Mouse (Mus musculus): ENCODE data around the gene AI467606. TPM values are rescaled to one million over a fixed set of nuclear protein-coding genes. Genes with fewer than 3 reads are reported as not detected.

Gene AI467606
- polyA plus RNA-seq (2016; fragmentation: Nextera tagmentation; extraction: Ambion mirVana) = 0.91 and 1.2 TPM in 2 replicates

DNA sequence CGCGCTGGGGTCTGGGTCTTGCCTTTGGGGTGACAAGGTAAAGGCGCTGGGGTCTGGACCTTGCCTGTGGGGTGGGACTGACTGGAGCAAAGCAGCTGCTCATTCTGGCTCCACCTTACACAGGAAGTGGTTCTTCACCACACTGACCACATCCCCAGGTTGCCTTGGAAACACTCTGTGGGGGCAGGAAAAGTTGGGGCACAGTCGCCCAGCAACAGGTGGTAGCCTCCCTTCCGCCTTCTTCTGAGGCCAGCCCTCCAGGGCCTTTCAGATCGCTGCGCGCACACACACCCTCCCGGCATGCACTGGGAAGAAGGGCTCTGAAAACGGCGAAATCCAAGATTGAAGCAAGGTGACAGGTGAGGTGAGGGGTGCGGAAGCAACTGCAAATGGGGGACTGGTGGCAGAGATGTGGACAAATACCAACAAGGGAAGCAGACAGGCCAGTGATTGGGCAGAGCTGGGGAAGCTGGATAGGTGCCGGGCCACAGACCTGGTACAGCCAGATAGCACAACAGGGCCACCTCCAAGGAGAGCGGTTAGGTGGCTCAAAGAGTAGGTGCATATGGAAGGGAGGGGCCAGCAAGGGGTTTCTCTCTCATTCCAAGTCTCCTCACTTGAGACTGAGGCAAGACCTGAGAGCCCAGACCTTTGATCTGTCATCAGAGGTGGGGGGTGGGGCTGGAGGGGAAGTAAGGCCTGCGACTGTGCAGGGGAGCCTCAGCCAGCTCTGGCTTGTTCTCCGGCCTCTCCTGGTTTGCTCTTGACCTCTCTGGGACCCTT lies at the start of gene AI467606:
Gene AI467606, plus strand, starts transcription at position 246 of the 783 bp plus-strand sequence.
- peak within 1 kb of the TSS; percentile 58 for H3K27ac ChIP-seq (replicated peaks)
- no peak for DNase-seq (ENCODE audit: low spot score)

DNA sequence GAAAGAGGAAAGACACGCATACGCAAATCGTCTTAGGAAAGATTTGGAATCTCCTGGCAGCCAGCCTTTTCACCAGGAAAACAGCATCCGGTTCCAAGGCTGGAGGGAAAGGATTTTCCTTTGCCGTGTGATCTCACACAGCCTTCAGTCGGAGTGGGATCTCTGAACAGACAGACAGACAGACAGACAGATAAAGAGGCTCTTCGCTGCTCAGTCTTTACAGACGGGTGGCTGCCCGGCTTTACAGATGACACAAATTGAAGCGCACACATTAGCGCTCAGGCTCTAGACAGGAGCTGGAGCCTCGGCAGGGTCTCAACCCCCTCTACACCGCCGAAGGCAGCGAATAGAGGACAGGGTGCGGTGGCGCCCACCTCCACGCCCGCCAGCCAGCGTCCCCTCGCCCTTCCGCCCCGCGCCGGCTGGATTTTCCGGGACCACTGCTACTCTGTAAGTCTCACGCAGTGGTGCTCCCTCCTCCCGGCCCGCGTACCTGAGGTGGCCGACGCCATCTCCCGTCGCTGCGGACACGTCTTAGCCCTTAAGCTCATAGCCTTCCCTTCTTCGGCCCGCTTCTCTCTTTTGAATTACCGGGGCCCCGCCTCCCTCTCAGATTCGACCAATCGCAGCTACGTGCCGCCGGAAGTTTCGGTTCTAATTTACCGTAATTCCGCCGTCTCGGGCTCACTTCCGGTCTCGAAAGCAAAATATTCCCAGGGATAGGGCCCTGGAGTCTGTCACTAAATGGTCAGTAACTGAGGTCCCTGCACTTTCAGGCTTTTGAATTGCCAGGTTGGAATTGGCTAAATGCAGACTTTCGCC lies 49.1 kb upstream of the AI467606 start, which contains the start of gene Kif22:
Gene Kif22, minus strand, starts transcription at position 621 of the 822 bp plus-strand sequence.
- Histone ChIP-seq H3K36me3 (peaks cover 34% of the 10 kb centered on the region), H3K4me3 (peak within 1 kb of the TSS; percentile 96), H3K27me3 (ENCODE audit: low read depth, poor library complexity, severe bottlenecking) (no peaks in the 10 kb centered on the region), H3K9me3 (replicated peaks) (no peaks in the 10 kb centered on the region), H3K4me1 (peaks cover 25% of the 10 kb centered on the region), H3K27ac (replicated peaks) (peak within 1 kb of the TSS; percentile 95)
- peak; percentile 91 for DNase-seq (ENCODE audit: low spot score)
- under 1% methylated on average over 53 of the region's 53 CpGs for WGBS

More for the DNA sequence above, at the start of gene AI467606:
- H3K36me3 ChIP-seq = no peaks in the 10 kb centered on the region
- WGBS = 80% methylated on average over 16 of the region's 16 CpGs
- peak within 1 kb of the TSS; percentile 14; the same call in 1 of the 2 replicates for H3K4me3 ChIP-seq
- no peaks in the 10 kb centered on the region for H3K27me3 ChIP-seq (ENCODE audit: low read depth, poor library complexity, severe bottlenecking)
- H3K9me3 ChIP-seq (replicated peaks) = no peaks in the 10 kb centered on the region
- peaks cover 34% of the 10 kb centered on the region for H3K4me1 ChIP-seq

DNA sequence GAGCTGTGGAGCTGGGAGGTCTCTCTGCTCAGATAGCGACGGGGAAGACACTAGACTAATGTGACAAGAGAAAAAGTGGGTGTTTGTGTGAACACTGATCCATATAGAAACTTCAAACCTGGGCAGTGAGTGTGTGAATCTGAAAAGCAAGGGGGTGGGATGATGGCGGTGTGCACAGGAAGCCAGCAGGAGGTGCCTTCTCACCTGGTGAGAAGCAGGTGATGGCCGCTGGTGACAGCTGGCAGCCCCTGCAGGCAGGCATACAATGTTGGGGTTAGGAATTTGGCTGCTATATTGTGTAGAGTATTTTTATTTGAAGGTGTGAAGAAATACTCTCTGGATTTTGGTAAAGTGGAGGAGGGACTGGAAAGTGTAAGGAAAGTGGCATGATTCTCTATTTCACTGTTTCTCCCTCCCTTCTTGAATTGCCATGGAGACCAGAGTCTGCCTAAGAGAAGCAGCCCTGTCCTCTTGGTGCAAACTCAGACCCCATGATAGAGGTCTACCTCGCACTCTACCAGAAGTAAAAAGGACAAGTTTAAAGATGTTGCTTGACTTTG lies 36.1 kb upstream of the AI467606 start:
- Histone ChIP-seq H3K27me3 (ENCODE audit: low read depth, poor library complexity, severe bottlenecking) (no peaks in the 10 kb centered on the region), H3K9me3 (replicated peaks) (no peaks in the 10 kb centered on the region), H3K27ac (replicated peaks) (no peak overlapping the region), H3K4me3 (no peak overlapping the region), H3K36me3 (no peaks in the 10 kb centered on the region), H3K4me1 (no peaks in the 10 kb centered on the region)
- 76% methylated on average over 5 of the region's 5 CpGs for WGBS
- DNase-seq (ENCODE audit: low spot score) = no peak

DNA sequence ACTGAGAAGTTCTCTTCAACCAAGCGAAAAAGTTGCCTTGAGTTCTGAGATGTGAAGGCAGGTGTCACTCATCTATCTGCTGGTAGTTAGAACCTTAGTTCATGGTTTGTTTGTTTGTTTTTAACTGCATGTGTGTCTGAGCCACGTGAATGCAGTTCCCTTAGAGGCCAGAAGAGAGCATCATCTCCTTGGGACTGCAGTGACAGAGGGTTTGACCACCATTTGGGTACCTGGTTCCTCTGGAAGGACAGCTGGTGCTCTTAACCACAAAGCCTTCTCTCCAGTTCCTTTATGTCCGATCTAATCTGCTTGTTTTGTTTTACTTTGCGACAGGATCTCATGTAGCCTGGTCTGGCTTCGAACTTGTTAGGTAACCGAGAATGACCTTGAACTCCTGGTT lies 25.6 kb upstream of the AI467606 start:
- no peak for DNase-seq (ENCODE audit: low spot score)
- H3K36me3 ChIP-seq = no peaks in the 10 kb centered on the region
- 89% methylated on average over 6 of the region's 6 CpGs for WGBS
- H3K27me3 ChIP-seq (ENCODE audit: low read depth, poor library complexity, severe bottlenecking) = no peaks in the 10 kb centered on the region
- no peaks in the 10 kb centered on the region for H3K9me3 ChIP-seq (replicated peaks)
- H3K27ac ChIP-seq (replicated peaks) = no peak overlapping the region
- H3K4me3 ChIP-seq = no peak overlapping the region
- H3K4me1 ChIP-seq = no peaks in the 10 kb centered on the region

DNA sequence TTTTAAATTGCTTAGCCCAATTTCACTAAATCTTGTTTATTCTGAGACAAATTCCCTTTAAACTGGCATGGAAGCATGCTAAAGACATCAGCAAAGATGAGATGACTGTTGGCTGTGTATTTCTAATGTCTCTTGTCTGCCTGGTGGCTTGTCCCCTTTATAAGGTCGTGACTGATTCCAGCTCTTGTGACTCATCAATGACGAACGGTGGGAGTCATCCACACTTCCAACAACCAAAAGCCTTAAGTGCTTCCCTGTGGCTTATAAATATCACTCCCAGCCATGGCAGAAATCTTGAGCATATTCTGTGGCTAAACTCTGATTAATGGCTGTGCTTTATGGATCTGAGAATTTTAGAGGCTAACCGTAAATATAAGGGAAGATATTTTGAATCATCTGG lies 24.8 kb upstream of the AI467606 start:
- 91% methylated on average over 4 of the region's 4 CpGs for WGBS

DNA sequence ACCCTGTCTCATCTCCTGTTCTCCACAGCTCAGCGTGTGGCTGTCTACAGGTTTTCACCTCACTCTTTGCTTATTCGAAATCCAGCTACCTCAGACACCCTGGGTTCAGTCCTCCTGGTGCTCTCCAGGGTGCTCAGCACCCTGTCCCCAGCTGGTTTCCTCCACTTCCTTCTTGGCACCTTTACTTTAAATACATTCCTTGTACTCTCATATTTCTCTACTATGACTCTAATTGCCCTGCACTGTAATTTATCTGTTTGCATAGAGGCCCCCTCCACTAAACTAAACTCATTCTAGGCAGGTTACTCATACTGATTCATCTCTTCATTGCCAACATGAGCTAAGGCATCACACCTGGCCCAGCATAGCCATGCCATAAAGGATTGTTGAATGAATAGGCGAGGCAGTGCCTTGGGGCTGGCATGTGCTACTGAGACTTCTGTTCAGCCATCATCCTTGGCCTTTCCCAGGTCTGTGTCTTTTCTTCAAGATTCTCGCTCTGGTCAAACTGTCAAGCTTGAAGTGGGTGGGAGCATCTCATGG lies 20.2 kb upstream of the AI467606 start:
- no peaks in the 10 kb centered on the region for H3K36me3 ChIP-seq

More for the DNA sequence above, 24.8 kb upstream of the AI467606 start:
- no peak overlapping the region for H3K27ac ChIP-seq (replicated peaks)
- no peak for DNase-seq (ENCODE audit: low spot score)
- no peaks in the 10 kb centered on the region for H3K27me3 ChIP-seq (ENCODE audit: low read depth, poor library complexity, severe bottlenecking)
- H3K9me3 ChIP-seq (replicated peaks) = no peaks in the 10 kb centered on the region
- no peak overlapping the region for H3K4me3 ChIP-seq
- no peaks in the 10 kb centered on the region for H3K36me3 ChIP-seq
- 0 out of 2 replicates have a peak, but pooled peaks cover 3% of the 10 kb centered on the region for H3K4me1 ChIP-seq

DNA sequence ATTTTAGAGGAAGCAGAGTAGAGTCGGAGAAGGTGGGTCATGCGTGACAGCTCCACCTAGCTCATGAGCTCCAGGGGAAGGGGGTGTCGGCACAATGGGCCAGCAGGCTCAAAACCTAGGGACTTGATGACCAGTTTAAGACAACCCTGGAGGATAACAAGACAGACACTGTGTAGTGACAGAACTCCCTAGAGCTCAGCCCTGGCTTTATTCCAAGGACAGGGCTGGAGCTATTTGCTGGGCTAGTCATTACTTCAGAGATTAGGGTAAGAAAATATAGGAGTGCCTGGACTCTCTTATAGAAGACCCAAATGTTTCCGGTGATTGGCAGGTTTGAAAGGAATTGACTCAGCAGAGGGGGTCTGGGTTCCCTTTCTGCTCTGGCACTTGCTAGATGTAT lies 17.9 kb upstream of the AI467606 start:
- H3K4me3 ChIP-seq = no peak overlapping the region
- no peaks in the 10 kb centered on the region for H3K36me3 ChIP-seq
- no peaks in the 10 kb centered on the region for H3K9me3 ChIP-seq (replicated peaks)
- WGBS = 87% methylated on average over 4 of the region's 4 CpGs
- H3K4me1 ChIP-seq = peaks cover 10% of the 10 kb centered on the region; the same call in 1 of the 2 replicates
- no peaks in the 10 kb centered on the region for H3K27me3 ChIP-seq (ENCODE audit: low read depth, poor library complexity, severe bottlenecking)
- no peak for DNase-seq (ENCODE audit: low spot score)
- H3K27ac ChIP-seq (replicated peaks) = no peak overlapping the region

More for the DNA sequence above, 20.2 kb upstream of the AI467606 start:
- no peak for DNase-seq (ENCODE audit: low spot score)
- 81% methylated on average over 4 of the region's 4 CpGs for WGBS
- Histone ChIP-seq H3K27ac (replicated peaks) (no peak overlapping the region), H3K27me3 (ENCODE audit: low read depth, poor library complexity, severe bottlenecking) (no peaks in the 10 kb centered on the region), H3K4me3 (no peak overlapping the region), H3K9me3 (replicated peaks) (no peaks in the 10 kb centered on the region), H3K4me1 (peaks cover 10% of the 10 kb centered on the region; the same call in 1 of the 2 replicates)

DNA sequence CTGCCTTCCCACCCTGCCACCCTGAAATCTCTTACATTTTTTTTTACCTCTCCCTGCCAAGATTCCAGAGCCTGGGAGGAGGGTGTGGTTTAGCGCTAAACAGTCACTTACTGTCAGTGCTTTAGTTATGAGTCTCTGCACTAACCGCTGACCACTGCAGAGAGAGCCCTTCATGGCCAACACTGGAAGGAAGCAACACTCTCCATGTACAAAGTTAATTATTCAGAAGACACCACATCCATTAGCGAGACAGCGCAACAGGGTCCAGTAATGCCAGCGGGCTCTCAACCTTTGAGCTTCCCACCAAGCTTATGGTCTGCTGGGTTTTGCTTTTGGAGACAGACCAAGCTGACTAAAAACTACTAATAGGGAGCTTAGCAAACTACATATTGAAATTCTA lies 15.0 kb upstream of the AI467606 start:
- 92% methylated on average over 5 of the region's 5 CpGs for WGBS
- Histone ChIP-seq H3K4me3 (no peak overlapping the region), H3K27ac (replicated peaks) (no peak overlapping the region), H3K36me3 (no peaks in the 10 kb centered on the region), H3K27me3 (ENCODE audit: low read depth, poor library complexity, severe bottlenecking) (no peaks in the 10 kb centered on the region), H3K9me3 (replicated peaks) (no peaks in the 10 kb centered on the region), H3K4me1 (peaks cover 8% of the 10 kb centered on the region; the same call in 1 of the 2 replicates)
- DNase-seq (ENCODE audit: low spot score) = no peak

DNA sequence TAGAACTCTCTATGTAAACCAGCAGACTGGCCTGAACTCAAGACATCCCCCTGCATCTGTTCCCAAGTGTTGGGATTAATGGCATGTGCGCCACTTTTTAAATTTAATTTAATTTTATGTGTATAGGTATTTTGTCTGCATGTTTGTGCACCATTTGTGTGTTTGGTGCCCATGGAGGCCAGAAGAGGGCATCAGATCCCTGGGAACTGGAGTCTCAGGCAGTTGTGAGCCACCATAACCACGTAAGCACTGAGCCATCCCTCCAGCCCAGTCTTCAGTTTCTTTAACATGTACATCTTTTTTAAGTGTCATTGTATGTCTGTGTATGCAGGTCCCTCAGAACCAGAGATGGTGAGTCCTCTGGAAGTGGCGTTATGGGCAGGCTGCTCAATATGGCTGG lies 13.5 kb upstream of the AI467606 start:
- Histone ChIP-seq H3K9me3 (replicated peaks) (no peaks in the 10 kb centered on the region), H3K27ac (replicated peaks) (no peak overlapping the region), H3K27me3 (ENCODE audit: low read depth, poor library complexity, severe bottlenecking) (no peaks in the 10 kb centered on the region), H3K36me3 (no peaks in the 10 kb centered on the region), H3K4me3 (no peak overlapping the region), H3K4me1 (no peaks in the 10 kb centered on the region)
- 88% methylated on average over 3 of the region's 3 CpGs for WGBS
- no peak for DNase-seq (ENCODE audit: low spot score)

DNA sequence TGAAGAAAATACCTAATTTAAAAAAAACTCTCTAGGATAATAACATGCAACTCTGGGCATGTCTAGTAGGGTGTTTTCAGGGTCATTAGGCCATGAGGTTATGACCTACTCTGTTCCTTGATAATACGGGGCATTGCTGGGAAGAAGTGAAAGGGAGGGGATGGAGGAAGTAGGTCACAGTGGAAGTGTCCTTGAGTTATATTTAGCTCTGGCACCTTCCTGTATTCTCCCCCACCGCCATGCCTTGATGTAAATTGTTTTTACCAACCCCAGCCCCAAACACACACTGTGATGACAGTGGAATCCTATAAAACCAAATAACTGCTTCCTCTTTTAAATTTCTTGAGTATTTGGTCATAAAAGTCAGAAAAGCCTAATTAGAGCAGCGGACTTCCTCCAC lies 11.1 kb upstream of the AI467606 start:
- Histone ChIP-seq H3K4me3 (no peak overlapping the region), H3K36me3 (no peaks in the 10 kb centered on the region), H3K9me3 (replicated peaks) (no peaks in the 10 kb centered on the region), H3K27me3 (ENCODE audit: low read depth, poor library complexity, severe bottlenecking) (no peaks in the 10 kb centered on the region), H3K27ac (replicated peaks) (no peak overlapping the region), H3K4me1 (no peaks in the 10 kb centered on the region)
- 69% methylated on average over 3 of the region's 3 CpGs for WGBS
- no peak for DNase-seq (ENCODE audit: low spot score)

DNA sequence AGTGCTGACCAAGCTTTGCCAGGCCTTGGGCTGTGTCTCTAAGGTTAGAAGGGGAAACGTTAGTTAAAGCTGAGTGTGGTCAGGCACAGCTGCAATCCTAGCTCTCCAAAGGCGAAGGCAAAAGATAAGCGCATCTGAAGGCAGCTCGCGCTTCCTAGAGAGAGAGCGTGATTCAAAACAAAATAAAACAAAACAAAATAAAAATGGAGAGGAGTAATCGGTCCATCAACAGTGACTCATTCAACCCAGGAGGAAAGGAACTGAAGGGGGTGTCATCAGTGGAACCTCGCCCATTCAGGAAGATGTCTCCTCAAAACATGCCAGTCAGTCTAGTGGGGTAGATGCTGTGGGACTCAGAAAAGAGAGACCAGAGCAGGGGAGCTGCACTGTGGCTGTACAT lies 8.9 kb upstream of the AI467606 start:
- H3K27ac ChIP-seq (replicated peaks) = no peak overlapping the region
- no peaks in the 10 kb centered on the region for H3K9me3 ChIP-seq (replicated peaks)
- H3K36me3 ChIP-seq = no peaks in the 10 kb centered on the region
- no peaks in the 10 kb centered on the region for H3K4me1 ChIP-seq
- no peak for DNase-seq (ENCODE audit: low spot score)
- no peak overlapping the region for H3K4me3 ChIP-seq
- 85% methylated on average over 8 of the region's 8 CpGs for WGBS
- H3K27me3 ChIP-seq (ENCODE audit: low read depth, poor library complexity, severe bottlenecking) = no peaks in the 10 kb centered on the region

DNA sequence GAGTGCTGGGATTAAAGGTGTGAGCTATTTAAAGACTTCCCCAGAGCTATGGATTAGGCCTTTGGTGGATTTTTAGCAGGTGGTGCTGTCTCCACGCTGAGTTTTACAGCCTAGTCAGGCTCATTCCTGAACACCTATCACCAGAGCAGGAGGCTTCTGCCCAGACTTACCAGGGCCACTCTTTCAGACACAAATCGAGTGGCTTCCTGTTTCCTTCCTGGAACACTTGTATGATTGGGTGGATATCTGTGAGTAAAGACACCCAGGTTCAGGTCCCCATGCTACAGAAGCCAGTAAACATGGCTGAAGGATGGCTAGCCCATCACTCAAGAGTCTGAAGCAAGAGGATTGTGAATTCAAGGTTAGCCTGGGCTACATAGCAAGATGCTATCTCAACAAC lies 8.2 kb upstream of the AI467606 start:
- Histone ChIP-seq H3K9me3 (replicated peaks) (no peaks in the 10 kb centered on the region), H3K27me3 (ENCODE audit: low read depth, poor library complexity, severe bottlenecking) (no peaks in the 10 kb centered on the region), H3K4me1 (no peaks in the 10 kb centered on the region), H3K27ac (replicated peaks) (no peak overlapping the region), H3K4me3 (no peak overlapping the region), H3K36me3 (no peaks in the 10 kb centered on the region)
- no peak for DNase-seq (ENCODE audit: low spot score)
- 60% methylated on average over 2 of the region's 2 CpGs for WGBS

Data from midbrain, embryonic 10.5 days (tissue).